Mouse (Mus musculus) kidney, embryonic 16.5 days (tissue): ENCODE data around the gene Adrm1. TPM values are rescaled to one million over a fixed set of nuclear protein-coding genes. Genes with fewer than 3 reads are reported as not detected.

Experiments
- ATAC-seq: fragments of 200-750 bp; cut with Nextera tagmentation; 2 replicates; pipeline ENCODE4 v1.8.0; 2017; ENCODE audit warnings: moderate TSS enrichment; ENCODE audit not compliant: low FRiP score, low TSS enrichment
- H3K27ac ChIP-seq: fragments of 300-500 bp; sonication (generic); 2 replicates; pipeline ENCODE4 v1.5.1; 2014; ENCODE audit warnings: low read length
- H3K27me3 ChIP-seq: fragments of 300-500 bp; sonication (generic); 2 replicates; pipeline ENCODE4 v1.6.1; 2014; ENCODE audit warnings: low read length, control low read depth, mixed read lengths; ENCODE audit not compliant: insufficient read depth
- H3K36me3 ChIP-seq: fragments of 300-500 bp; sonication (generic); 2 replicates; pipeline ENCODE4 v1.6.1; 2014; ENCODE audit warnings: low read length, control low read depth, mixed read lengths; ENCODE audit not compliant: insufficient read depth
- H3K4me1 ChIP-seq: fragments of 300-500 bp; sonication (generic); 2 replicates; pipeline ENCODE4 v1.6.1; 2014; ENCODE audit warnings: low read length, control low read depth, mixed read lengths; ENCODE audit not compliant: insufficient read depth
- H3K4me2 ChIP-seq: fragments of 300-500 bp; sonication (generic); replicated peaks from 2 replicates; pipeline ENCODE4 v1.6.1; 2014; ENCODE audit warnings: low read depth, low read length
- H3K4me3 ChIP-seq: fragments of 300-500 bp; sonication (generic); 2 replicates; pipeline ENCODE4 v1.5.1; 2014; ENCODE audit warnings: mild to moderate bottlenecking, low read length
- H3K9ac ChIP-seq: fragments of 300-500 bp; sonication (generic); replicated peaks from 2 replicates; pipeline ENCODE4 v1.6.1; 2014; ENCODE audit warnings: low read length
- H3K9me3 ChIP-seq: fragments of 300-500 bp; sonication (generic); 2 replicates; pipeline ENCODE4 v1.6.1; 2016; ENCODE audit warnings: low read length, control low read depth
- WGBS: fragments of 180-500 bp; shearing (Covaris S2); extraction: QIAGEN DNeasy Blood & Tissue Kit; methylation state at CpG from one replicate; pipeline ENCODE4 v1.1.7; 2014; 5-methylcytosine and 5-hydroxymethylcytosine counted together
- polyA plus RNA-seq: library from polyadenylated mRNA; unstranded; fragments of >200 nt; fragmentation: Nextera tagmentation; extraction: Ambion mirVana; gene quantifications from 2 replicates; pipeline ENCODE4 v1.2.1, GENCODE M21; 2015

The Adrm1 gene
- polyA plus RNA-seq, 1 experiment from 2014 or later, result 208 TPM

- peak; percentile 75 for ATAC-seq
- Histone ChIP-seq H3K27ac (peak overlapping the region; percentile 77), H3K4me2 (no peak overlapping the region), H3K9me3 (peaks cover 5% of the 10 kb centered on the region; the same call in 1 of the 2 replicates), H3K4me1 (peaks cover 53% of the 10 kb centered on the region), H3K9ac (0 out of 2 replicates have a peak overlapping the region, but pooled peaks have one; percentile 2), H3K27me3 (no peaks in the 10 kb centered on the region), H3K36me3 (0 out of 2 replicates have a peak, but pooled peaks cover 3% of the 10 kb centered on the region), H3K4me3 (no peak overlapping the region)
- 75% methylated on average over 4 of the region's 4 CpGs for WGBS
These were observed 43.2 kb downstream of the Adrm1 start for GRCm38 (mm10) chr2:180214352-180214978.

GRCm38 (mm10) chr2:180215011-180215461 lies 43.8 kb downstream of the Adrm1 start:
- H3K9ac ChIP-seq, result 0 out of 2 replicates have a peak overlapping the region, but pooled peaks have one; percentile 32
- no peaks in the 10 kb centered on the region for H3K27me3 ChIP-seq
- no peak for ATAC-seq
- peaks cover 5% of the 10 kb centered on the region; the same call in 1 of the 2 replicates for H3K9me3 ChIP-seq
- 56% methylated on average over 8 of the region's 8 CpGs for WGBS
- peak overlapping the region; percentile 77 for H3K27ac ChIP-seq
- 0 out of 2 replicates have a peak, but pooled peaks cover 5% of the 10 kb centered on the region for H3K36me3 ChIP-seq
- no peak overlapping the region for H3K4me3 ChIP-seq
- H3K4me2 ChIP-seq, result no peak overlapping the region
- H3K4me1 ChIP-seq, result peaks cover 58% of the 10 kb centered on the region

GRCm38 (mm10) chr2:180215951-180216350 lies 44.7 kb downstream of the Adrm1 start:
- Histone ChIP-seq H3K9ac (0 out of 2 replicates have a peak overlapping the region, but pooled peaks have one; percentile 22), H3K27me3 (no peaks in the 10 kb centered on the region), H3K4me3 (no peak overlapping the region), H3K4me2 (no peak overlapping the region), H3K36me3 (0 out of 2 replicates have a peak, but pooled peaks cover 5% of the 10 kb centered on the region), H3K27ac (peak overlapping the region; percentile 77; the same call in 1 of the 2 replicates), H3K9me3 (peaks cover 5% of the 10 kb centered on the region; the same call in 1 of the 2 replicates), H3K4me1 (peaks cover 62% of the 10 kb centered on the region)
- ATAC-seq, result no peak
- WGBS, result 61% methylated on average over 6 of the region's 6 CpGs

GRCm38 (mm10) chr2:180216921-180217320 lies 45.6 kb downstream of the Adrm1 start:
- Histone ChIP-seq H3K4me2 (no peak overlapping the region), H3K27me3 (no peaks in the 10 kb centered on the region), H3K36me3 (0 out of 2 replicates have a peak, but pooled peaks cover 5% of the 10 kb centered on the region), H3K9ac (no peak overlapping the region), H3K4me1 (peaks cover 63% of the 10 kb centered on the region), H3K4me3 (no peak overlapping the region), H3K27ac (no peak overlapping the region), H3K9me3 (peaks cover 5% of the 10 kb centered on the region; the same call in 1 of the 2 replicates)
- no peak for ATAC-seq
- 35% methylated on average over 5 of the region's 5 CpGs for WGBS

GRCm38 (mm10) chr2:180217587-180217986 lies 46.3 kb downstream of the Adrm1 start:
- Histone ChIP-seq H3K4me1 (peaks cover 70% of the 10 kb centered on the region), H3K27ac (peak overlapping the region; percentile 13; the same call in 1 of the 2 replicates), H3K27me3 (no peaks in the 10 kb centered on the region), H3K9ac (no peak overlapping the region; the same call in 1 of the 2 replicates), H3K9me3 (0 out of 2 replicates have a peak, but pooled peaks cover 2% of the 10 kb centered on the region), H3K4me3 (no peak overlapping the region), H3K36me3 (0 out of 2 replicates have a peak, but pooled peaks cover 2% of the 10 kb centered on the region), H3K4me2 (no peak overlapping the region)
- WGBS, result 75% methylated on average over 8 of the region's 8 CpGs
- 0 out of 2 replicates have a peak, but pooled peaks have one; percentile 13 for ATAC-seq

GRCm38 (mm10) chr2:180218241-180218640 lies 47.0 kb downstream of the Adrm1 start:
- Histone ChIP-seq H3K9me3 (no peaks in the 10 kb centered on the region), H3K27ac (peak overlapping the region; percentile 84), H3K4me3 (no peak overlapping the region), H3K4me2 (no peak overlapping the region), H3K4me1 (peaks cover 77% of the 10 kb centered on the region), H3K36me3 (0 out of 2 replicates have a peak, but pooled peaks cover 2% of the 10 kb centered on the region), H3K27me3 (no peaks in the 10 kb centered on the region), H3K9ac (no peak overlapping the region)
- WGBS, result 72% methylated on average over 3 of the region's 3 CpGs
- ATAC-seq, result no peak

GRCm38 (mm10) chr2:180218677-180219076 lies 47.4 kb downstream of the Adrm1 start:
- Histone ChIP-seq H3K27me3 (peaks cover 2% of the 10 kb centered on the region; the same call in 1 of the 2 replicates), H3K9ac (0 out of 2 replicates have a peak overlapping the region, but pooled peaks have one; percentile 1), H3K4me2 (no peak overlapping the region), H3K36me3 (0 out of 2 replicates have a peak, but pooled peaks cover 2% of the 10 kb centered on the region), H3K27ac (peak overlapping the region; percentile 84), H3K9me3 (no peaks in the 10 kb centered on the region), H3K4me3 (no peak overlapping the region), H3K4me1 (peaks cover 81% of the 10 kb centered on the region)
- 39% methylated on average over 5 of the region's 5 CpGs for WGBS
- peak; percentile 10 for ATAC-seq

- peaks cover 82% of the 10 kb centered on the region for H3K4me1 ChIP-seq
- ATAC-seq, result no peak
These were observed 48.1 kb downstream of the Adrm1 start for GRCm38 (mm10) chr2:180219145-180219943.

GRCm38 (mm10) chr2:180220165-180220564 lies 48.9 kb downstream of the Adrm1 start:
- Histone ChIP-seq H3K4me2 (no peak overlapping the region), H3K9me3 (no peaks in the 10 kb centered on the region), H3K4me3 (no peak overlapping the region), H3K4me1 (peaks cover 74% of the 10 kb centered on the region), H3K36me3 (0 out of 2 replicates have a peak, but pooled peaks cover 2% of the 10 kb centered on the region), H3K9ac (0 out of 2 replicates have a peak overlapping the region, but pooled peaks have one; percentile 20), H3K27me3 (peaks cover 12% of the 10 kb centered on the region; the same call in 1 of the 2 replicates), H3K27ac (peak overlapping the region; percentile 84)
- ATAC-seq, result no peak
- WGBS, result 57% methylated on average over 9 of the region's 9 CpGs

More at GRCm38 (mm10) chr2:180219145-180219943, 48.1 kb downstream of the Adrm1 start:
- 0 out of 2 replicates have a peak overlapping the region, but pooled peaks have one; percentile 18 for H3K9ac ChIP-seq
- 78% methylated on average over 15 of the region's 15 CpGs for WGBS
- no peaks in the 10 kb centered on the region for H3K9me3 ChIP-seq
- no peak overlapping the region for H3K4me2 ChIP-seq
- no peak overlapping the region for H3K4me3 ChIP-seq
- 0 out of 2 replicates have a peak, but pooled peaks cover 2% of the 10 kb centered on the region for H3K36me3 ChIP-seq
- peak overlapping the region; percentile 84 for H3K27ac ChIP-seq
- H3K27me3 ChIP-seq, result peaks cover 7% of the 10 kb centered on the region; the same call in 1 of the 2 replicates
